In the genomic region with DNA sequence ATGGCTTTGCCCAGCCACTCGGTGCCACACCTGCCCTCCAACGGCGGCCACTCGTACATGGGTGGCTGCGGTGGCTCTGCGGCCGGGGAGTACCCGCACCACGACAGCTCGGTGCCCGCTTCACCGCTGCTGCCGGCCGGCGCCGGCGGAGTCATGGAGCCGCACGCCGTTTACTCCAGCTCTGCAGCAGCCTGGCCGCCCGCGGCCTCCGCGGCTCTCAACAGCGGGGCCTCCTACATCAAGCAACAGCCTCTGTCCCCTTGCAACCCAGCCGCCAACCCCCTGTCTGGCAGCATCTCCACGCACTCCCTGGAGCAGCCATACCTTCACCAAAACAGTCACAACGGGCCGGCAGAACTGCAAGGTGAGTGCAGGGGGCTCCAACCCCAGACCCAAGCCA, we compare ENCODE assay signal across 8 mouse cellular contexts. TPM values are rescaled to one million over a fixed set of nuclear protein-coding genes. Genes with fewer than 3 reads are reported as not detected.
DNase-seq lines count a peak whose midpoint lies in the region; ATAC-seq and TF ChIP-seq lines count a peak whose summit lies in the region.

No protein-coding gene starts in this region.

- ATAC-seq in erythroblast, adult 5-6 weeks (replicated peaks; ENCODE audit: low FRiP score, poor library complexity, severe bottlenecking), result no peak
- ATAC-seq in liver, postnatal 0 days, result no peak

- no peaks in the 10 kb centered on the region for H3K36me3 ChIP-seq in erythroblast, embryonic 14.5 days (ENCODE audit: control insufficient read depth)
- H3K36me3 ChIP-seq in liver, postnatal 0 days (replicated peaks; ENCODE audit: insufficient read depth, low read length), result no peaks in the 10 kb centered on the region

- 7% methylated on average over 30 of the region's 30 CpGs for WGBS in liver, postnatal 0 days (ENCODE audit: insufficient replicate concordance)

- H3K9ac ChIP-seq in liver, postnatal 0 days (replicated peaks), result peak overlapping the region; percentile 4

- H3K4me2 ChIP-seq in liver, postnatal 0 days (ENCODE audit: low read depth, low read length), result peak overlapping the region; percentile 18; the same call in 1 of the 2 replicates

- no peaks in the 10 kb centered on the region for H3K4me1 ChIP-seq in erythroblast, embryonic 14.5 days (ENCODE audit: control insufficient read depth)
- no peaks in the 10 kb centered on the region for H3K4me1 ChIP-seq in liver, postnatal 0 days (ENCODE audit: insufficient read depth)

- TF ChIP-seq CTCF in liver, postnatal 0 days (IDR thresholded peaks at IDR 0.05; ENCODE audit: low read depth), result no peak

- peaks cover 2% of the 10 kb centered on the region; the same call in 1 of the 2 replicates for H3K9me3 ChIP-seq in erythroblast, embryonic 14.5 days (ENCODE audit: control insufficient read depth, low read length)
- H3K9me3 ChIP-seq in liver, postnatal 0 days (ENCODE audit: low read length), result no peaks in the 10 kb centered on the region

- H3K27ac ChIP-seq in liver, postnatal 0 days (ENCODE audit: low read depth), result no peak overlapping the region

- H3K4me3 ChIP-seq in erythroblast, embryonic 14.5 days (replicated peaks), result peak overlapping the region; percentile 6
- peak overlapping the region; percentile 49 for H3K4me3 ChIP-seq in liver, postnatal 0 days (ENCODE audit: low read depth, low read length)

- peaks cover 100% of the 10 kb centered on the region for H3K27me3 ChIP-seq in erythroblast, embryonic 14.5 days (ENCODE audit: control insufficient read depth)
- peaks cover 99% of the 10 kb centered on the region for H3K27me3 ChIP-seq in liver, postnatal 0 days (ENCODE audit: insufficient read depth, low read length)

- no peak for TF ChIP-seq EP300 in liver, postnatal 0 days (IDR thresholded peaks at IDR 0.05; ENCODE audit: low read depth)

- DNase-seq in retina, embryonic 14.5 days (ENCODE audit: low spot score), result peak; percentile 39
- DNase-seq in retina, postnatal 1 day, result no peak
- DNase-seq in liver, postnatal 0 days, result no peak
- DNase-seq in frontal cortex, postnatal 14 days (ENCODE audit: low spot score in 2 of 2), result no peak
- no peak for DNase-seq in testis, postnatal 14 days (ENCODE audit: low spot score)
- DNase-seq in gastrocnemius, adult 8-10 months (ENCODE audit: low spot score in 2 of 2), result no peak

RNA-seq across cellular contexts. Expression of gene Foxf1, which starts 0.8 kb away (rescaled TPM):
- not detected in 2 replicates for polyA plus RNA-seq in erythroblast, embryonic 14.5 days (2012)
- not detected in 2 replicates for total RNA-seq in erythroblast, adult 5-6 weeks (2015; ENCODE audit: low replicate concordance)
- not detected in 2 replicates for total RNA-seq in erythroblast, adult 5-6 weeks (2017; ENCODE audit: low replicate concordance)
- polyA plus RNA-seq in liver, postnatal 0 days (2015; fragmentation: Nextera tagmentation; extraction: Ambion mirVana), result 2.7 and 3.1 TPM in 2 replicates
- under 1 TPM in 1 of 4 experiments, not detected in 3; 0.10 TPM for total RNA-seq in gastrocnemius, adult 8-10 months (2022)

RNA-seq across cellular contexts. Expression of gene Mthfsd, which starts 23.2 kb away (rescaled TPM):
- polyA plus RNA-seq in erythroblast, embryonic 14.5 days (2012), result 3.7 and 4.7 TPM in 2 replicates
- total RNA-seq in erythroblast, adult 5-6 weeks (2015; ENCODE audit: low replicate concordance), result 1.5 and 3.5 TPM in 2 replicates
- total RNA-seq in erythroblast, adult 5-6 weeks (2017; ENCODE audit: low replicate concordance), result 2.2 and 21.7 TPM in 2 replicates
- 12.9 and 13.7 TPM in 2 replicates for polyA plus RNA-seq in liver, postnatal 0 days (2015; fragmentation: Nextera tagmentation; extraction: Ambion mirVana)
- total RNA-seq in gastrocnemius, adult 8-10 months (2022), result 10 to 100 TPM; 11.8 to 14.2 (median 13.2) TPM

RNA-seq across cellular contexts. Expression of gene Foxc2, which starts 31.0 kb away (rescaled TPM):
- polyA plus RNA-seq in erythroblast, embryonic 14.5 days (2012), result not detected in 2 replicates
- not detected in 2 replicates for total RNA-seq in erythroblast, adult 5-6 weeks (2015; ENCODE audit: low replicate concordance)
- total RNA-seq in erythroblast, adult 5-6 weeks (2017; ENCODE audit: low replicate concordance), result not detected in 2 replicates
- 0.04 and 0.05 TPM in 2 replicates for polyA plus RNA-seq in liver, postnatal 0 days (2015; fragmentation: Nextera tagmentation; extraction: Ambion mirVana)
- total RNA-seq in gastrocnemius, adult 8-10 months (2022), result under 1 TPM in 3 of 4 experiments, not detected in 1; 0.10 to 0.16 (median 0.16) TPM

RNA-seq across cellular contexts. Expression of gene Foxl1, which starts 42.7 kb away (rescaled TPM):
- polyA plus RNA-seq in erythroblast, embryonic 14.5 days (2012), result not detected in 2 replicates
- not detected in 2 replicates for total RNA-seq in erythroblast, adult 5-6 weeks (2015; ENCODE audit: low replicate concordance)
- total RNA-seq in erythroblast, adult 5-6 weeks (2017; ENCODE audit: low replicate concordance), result not detected in 2 replicates
- polyA plus RNA-seq in liver, postnatal 0 days (2015; fragmentation: Nextera tagmentation; extraction: Ambion mirVana), result not detected in 2 replicates
- under 1 TPM in 1 of 4 experiments, not detected in 3; 0.13 TPM for total RNA-seq in gastrocnemius, adult 8-10 months (2022)
